Mouse (Mus musculus) gastrocnemius, adult 2 months (tissue): Measurements from ENCODE around the gene Foxr2. TPM values are rescaled to one million over a fixed set of nuclear protein-coding genes. Genes with fewer than 3 reads are reported as not detected.

Experiments
- DNase-seq: peaks from one replicate; pipeline ENCODE4 v3.0.0; 2022
- H3K27ac ChIP-seq: fragments of 200-600 bp; 2 replicates; pipeline ENCODE4 v1.8.1; 2022; ENCODE audit warnings: mild to moderate bottlenecking
- H3K4me3 ChIP-seq: fragments of 200-600 bp; 2 replicates; pipeline ENCODE4 v1.8.1; 2022; ENCODE audit warnings: mild to moderate bottlenecking, moderate library complexity
- CTCF ChIP-seq: fragments of 200-600 bp; IDR thresholded peaks from 2 replicates; pipeline ENCODE4 v1.8.1; 2022; ENCODE audit warnings: antibody characterized with exemption, mild to moderate bottlenecking, moderate library complexity
- intact Hi-C: fragments of 180-260 bp; cut with DNase I; formaldehyde crosslinking; loops from one replicate; pipeline ENCODE4 v1.15.1; 2025
- long read RNA-seq, 2 experiments: library from polyadenylated mRNA; stranded (forward); transcript quantifications; one replicate each; pipeline ENCODE4 v2.0.0; 2021
- total RNA-seq, 2 experiments: library from RNA; stranded (reverse); gene quantifications; 2 replicates each; pipeline ENCODE4 v1.2.3; 2021

Foxr2 gene
- total RNA-seq, result not detected
- long read RNA-seq, experiment 1, result 0 reads
- long read RNA-seq, experiment 2, result 0 reads

- DNase-seq, result no peak
- no peak for TF ChIP-seq CTCF
- no peak within 1 kb of the TSS for H3K27ac ChIP-seq
- no peak within 1 kb of the TSS for H3K4me3 ChIP-seq
- intact Hi-C loops, result no loop called here
These were observed at the start of gene Foxr2 for GRCm38 (mm10) chrX:153118486-153118885. Foxr2 (plus strand) TSS chrX:153118786.

GRCm38 (mm10) chrX:153119013-153119412 lies 427 bp downstream of the Foxr2 start:
- TF ChIP-seq CTCF, result no peak
- DNase-seq, result no peak
- intact Hi-C loops, result no loop called here

GRCm38 (mm10) chrX:153139734-153140515 lies 21.3 kb downstream of the Foxr2 start, which contains the start of gene Rragb:
Rragb (plus strand) TSS chrX:153139981.
- intact Hi-C loops, result no loop called here
- peak; percentile 39 for TF ChIP-seq CTCF
- H3K27ac ChIP-seq, result peak within 1 kb of the TSS; percentile 31
- peak; percentile 76 for DNase-seq
- peak within 1 kb of the TSS; percentile 74 for H3K4me3 ChIP-seq

More at GRCm38 (mm10) chrX:153119013-153119412, 427 bp downstream of the Foxr2 start:
- H3K27ac ChIP-seq, result no peak overlapping the region
- no peak overlapping the region for H3K4me3 ChIP-seq

- intact Hi-C loops, result no loop called here
- Histone ChIP-seq H3K4me3 (no peak overlapping the region), H3K27ac (no peak overlapping the region)
- TF ChIP-seq CTCF, result no peak
- DNase-seq, result no peak
These were observed 24.1 kb downstream of the Foxr2 start for GRCm38 (mm10) chrX:153142656-153143055.

- no peak for DNase-seq
- no peak for TF ChIP-seq CTCF
- Histone ChIP-seq H3K27ac (no peak overlapping the region), H3K4me3 (no peak overlapping the region)
- intact Hi-C loops, result loop anchor here (10.0 kb wide), 1 partner anchor 213 kb away; no protein-coding TSS in a partner anchor
These were observed 33.2 kb downstream of the Foxr2 start for GRCm38 (mm10) chrX:153151766-153152165.

- no peak overlapping the region for H3K4me3 ChIP-seq
- H3K27ac ChIP-seq, result no peak overlapping the region
- no peak for DNase-seq
- intact Hi-C loops, result loop anchor here (10.0 kb wide), 1 partner anchor 209 kb away; no protein-coding TSS in a partner anchor
- TF ChIP-seq CTCF, result peak; percentile 64
These were observed 36.7 kb downstream of the Foxr2 start for GRCm38 (mm10) chrX:153155322-153155721.

- H3K27ac ChIP-seq, result no peak overlapping the region
- TF ChIP-seq CTCF, result peak; percentile 54
- DNase-seq, result peak; percentile 14
- no peak overlapping the region for H3K4me3 ChIP-seq
- intact Hi-C loops, result no loop called here
These were observed 56.2 kb downstream of the Foxr2 start for GRCm38 (mm10) chrX:153174786-153175185.

GRCm38 (mm10) chrX:153182221-153182620 lies 63.6 kb downstream of the Foxr2 start:
- H3K27ac ChIP-seq, result no peak overlapping the region
- TF ChIP-seq CTCF, result no peak
- H3K4me3 ChIP-seq, result no peak overlapping the region
- intact Hi-C loops, result no loop called here
- DNase-seq, result no peak

Other genes with a start within 250 kb of the Foxr2 start
- gene Usp51, start 112.3 kb upstream of the Foxr2 start, total RNA-seq, result not detected
- 1 to 10 TPM; 4.5 to 4.6 TPM for gene Mageh1, start 81.2 kb upstream of the Foxr2 start, total RNA-seq
- gene Rragb, start 21.2 kb downstream of the Foxr2 start, total RNA-seq, result 1 to 10 TPM; 2.5 to 3.5 TPM
- gene Klf8, start 118.7 kb downstream of the Foxr2 start, total RNA-seq, result under 1 TPM; 0.10 to 0.20 TPM